Mouse (Mus musculus) adrenal gland, adult (tissue): ENCODE results near the gene Ptpn13.

Source experiments
- DNase-seq, 2 experiments: peaks; one replicate each; pipeline ENCODE4 v3.0.0; 2022 to 2023; ENCODE audit warnings: low spot score in 1 of 2; ENCODE audit not compliant: inconsistent age in 2 of 2

Ptpn13 gene

GRCm38 (mm10) chr5:103637162-103637561 lies 212.2 kb downstream of the Ptpn13 start:
- no peak for DNase-seq

- DNase-seq = peak in 1 of 2 experiments; percentile 14
Measured at GRCm38 (mm10) chr5:103644167-103644566, 219.2 kb downstream of the Ptpn13 start.

GRCm38 (mm10) chr5:103647320-103647719 lies 222.3 kb downstream of the Ptpn13 start:
- no peak for DNase-seq
